Mouse (Mus musculus) frontal cortex, postnatal 14 days (tissue): ENCODE measurements around the gene Fbxo36.

Experiments
- DNase-seq, 2 experiments: peaks; one replicate each; pipeline ENCODE4 v3.0.0; 2022; ENCODE audit warnings: low spot score in 2 of 2

The Fbxo36 gene

GRCm38 (mm10) chr1:84839309-84840017 lies at the start of gene Fbxo36:
Gene Fbxo36 (plus strand): TSS chr1:84839841.
- DNase-seq: peak; percentile 85 to 92

- no peak for DNase-seq
Observed at GRCm38 (mm10) chr1:84791393-84791792, 48.2 kb upstream of the Fbxo36 start.

GRCm38 (mm10) chr1:84795335-84795734 lies 44.3 kb upstream of the Fbxo36 start:
- no peak for DNase-seq

- no peak for DNase-seq
Observed at GRCm38 (mm10) chr1:84799166-84799565, 40.5 kb upstream of the Fbxo36 start.

GRCm38 (mm10) chr1:84803788-84804187 lies 35.9 kb upstream of the Fbxo36 start:
- no peak for DNase-seq

- DNase-seq: no peak
Observed at GRCm38 (mm10) chr1:84817596-84817995, 22.0 kb upstream of the Fbxo36 start.

GRCm38 (mm10) chr1:84825091-84825490 lies 14.6 kb upstream of the Fbxo36 start:
- DNase-seq: no peak

- DNase-seq: no peak
Observed at GRCm38 (mm10) chr1:84837523-84838145, 2.0 kb upstream of the Fbxo36 start.

GRCm38 (mm10) chr1:84838156-84838555 lies 1.5 kb upstream of the Fbxo36 start:
- DNase-seq: no peak

GRCm38 (mm10) chr1:84838621-84839151 lies 955 bp upstream of the Fbxo36 start:
- peak; percentile 57 to 59 for DNase-seq

- DNase-seq: no peak
Observed at GRCm38 (mm10) chr1:84840018-84840664, 500 bp downstream of the Fbxo36 start, which contains the start of gene Trip12. Gene Trip12 (minus strand): TSS chr1:84840516.

- DNase-seq: no peak
Observed at GRCm38 (mm10) chr1:84841061-84841460, 1.4 kb downstream of the Fbxo36 start.

GRCm38 (mm10) chr1:84843366-84843765 lies 3.7 kb downstream of the Fbxo36 start:
- DNase-seq: no peak

GRCm38 (mm10) chr1:84847698-84848097 lies 8.1 kb downstream of the Fbxo36 start:
- DNase-seq: no peak

- DNase-seq: no peak
Observed at GRCm38 (mm10) chr1:84848335-84848734, 8.7 kb downstream of the Fbxo36 start.

- DNase-seq: no peak
Observed at GRCm38 (mm10) chr1:84848801-84849455, 9.3 kb downstream of the Fbxo36 start.

- no peak for DNase-seq
Observed at GRCm38 (mm10) chr1:84849804-84850203, 10.2 kb downstream of the Fbxo36 start.

- DNase-seq: no peak
Observed at GRCm38 (mm10) chr1:84850471-84850870, 10.8 kb downstream of the Fbxo36 start.

- no peak for DNase-seq
Observed at GRCm38 (mm10) chr1:84851512-84852235, 12.0 kb downstream of the Fbxo36 start.

GRCm38 (mm10) chr1:84853721-84854120 lies 14.1 kb downstream of the Fbxo36 start:
- DNase-seq: no peak

- no peak for DNase-seq
Observed at GRCm38 (mm10) chr1:84854966-84855365, 15.3 kb downstream of the Fbxo36 start.
